Mouse (Mus musculus) midbrain, embryonic 13.5 days (tissue): ENCODE measurements around the gene Ifna4. TPM values are rescaled to one million over a fixed set of nuclear protein-coding genes. Genes with fewer than 3 reads are reported as not detected.
"Not testable (repeated sequence)": the region's sequence is repeated elsewhere in the genome, so short reads cannot be mapped to it uniquely, and the experiment has no call there.

Source experiments
- ATAC-seq: fragments of 200-750 bp; cut with Nextera tagmentation; 2 replicates; pipeline ENCODE4 v1.8.0; 2017; ENCODE audit warnings: mild to moderate bottlenecking, moderate TSS enrichment, moderate library complexity
- H3K27ac ChIP-seq: fragments of 300-500 bp; sonication (generic); 2 replicates; pipeline ENCODE4 v1.5.1; 2015; ENCODE audit warnings: inconsistent platforms, mild to moderate bottlenecking, moderate library complexity
- H3K27me3 ChIP-seq: fragments of 300-500 bp; sonication (generic); 2 replicates; pipeline ENCODE4 v1.6.1; 2015; ENCODE audit warnings: mild to moderate bottlenecking, inconsistent platforms
- H3K36me3 ChIP-seq: fragments of 300-500 bp; sonication (generic); 2 replicates; pipeline ENCODE4 v1.6.1; 2015; ENCODE audit warnings: mild to moderate bottlenecking, inconsistent platforms
- H3K4me1 ChIP-seq: fragments of 300-500 bp; sonication (generic); replicated peaks from 2 replicates; pipeline ENCODE4 v1.6.1; 2015; ENCODE audit warnings: inconsistent platforms
- H3K4me2 ChIP-seq: fragments of 300-500 bp; sonication (generic); replicated peaks from 2 replicates; pipeline ENCODE4 v1.6.1; 2015; ENCODE audit warnings: moderate library complexity, mild to moderate bottlenecking, inconsistent platforms
- H3K4me3 ChIP-seq: fragments of 300-500 bp; sonication (generic); replicated peaks from 2 replicates; pipeline ENCODE4 v1.5.1; 2015; ENCODE audit warnings: mild to moderate bottlenecking, inconsistent platforms
- H3K9ac ChIP-seq: fragments of 300-500 bp; sonication (generic); replicated peaks from 2 replicates; pipeline ENCODE4 v1.6.1; 2015; ENCODE audit warnings: mild to moderate bottlenecking, inconsistent platforms
- H3K9me3 ChIP-seq: fragments of 300-500 bp; sonication (generic); 2 replicates; pipeline ENCODE4 v1.6.1; 2016; ENCODE audit warnings: mild to moderate bottlenecking, inconsistent platforms
- WGBS: fragments of 180-500 bp; shearing (Covaris S2); methylation state at CpG from one replicate; pipeline ENCODE4 v1.1.7; 2015; 5-methylcytosine and 5-hydroxymethylcytosine counted together
- polyA plus RNA-seq: library from polyadenylated mRNA; unstranded; fragments of >200 nt; fragmentation: Nextera tagmentation; extraction: Ambion mirVana; gene quantifications from 2 replicates; pipeline ENCODE4 v1.2.1, GENCODE M21; 2015

Ifna4 gene
- polyA plus RNA-seq, 1 experiment from 2014 or later, result not detected

DNA sequence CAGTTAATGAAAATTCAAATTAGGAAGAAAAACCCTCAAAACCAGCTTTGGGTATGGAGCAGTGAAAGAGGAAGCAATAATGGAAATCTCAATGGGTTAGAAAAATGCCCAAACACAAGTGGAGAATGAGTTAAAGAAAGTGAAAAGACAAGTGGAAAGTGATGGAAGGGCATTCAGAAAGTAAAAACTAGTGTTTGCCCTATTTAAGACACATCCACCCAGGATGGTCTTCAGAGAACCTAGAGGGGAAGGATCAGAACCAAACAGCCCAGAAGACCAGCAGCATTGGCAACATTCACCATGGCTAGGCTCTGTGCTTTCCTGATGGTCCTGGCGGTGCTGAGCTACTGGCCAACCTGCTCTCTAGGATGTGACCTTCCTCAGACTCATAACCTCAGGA, 6.4 kb upstream of the Ifna4 start, which contains the start of gene Ifna5:
Gene Ifna5 (plus strand): TSS at position 301 of the 400 bp plus-strand sequence.
- H3K27me3 ChIP-seq, H3K27ac ChIP-seq, H3K4me1 ChIP-seq, H3K4me2 ChIP-seq, ATAC-seq, H3K4me3 ChIP-seq, H3K9ac ChIP-seq, H3K36me3 ChIP-seq, H3K9me3 ChIP-seq: not testable (repeated sequence)
- WGBS, result 81% methylated on average over 1 of the region's 1 CpGs

DNA sequence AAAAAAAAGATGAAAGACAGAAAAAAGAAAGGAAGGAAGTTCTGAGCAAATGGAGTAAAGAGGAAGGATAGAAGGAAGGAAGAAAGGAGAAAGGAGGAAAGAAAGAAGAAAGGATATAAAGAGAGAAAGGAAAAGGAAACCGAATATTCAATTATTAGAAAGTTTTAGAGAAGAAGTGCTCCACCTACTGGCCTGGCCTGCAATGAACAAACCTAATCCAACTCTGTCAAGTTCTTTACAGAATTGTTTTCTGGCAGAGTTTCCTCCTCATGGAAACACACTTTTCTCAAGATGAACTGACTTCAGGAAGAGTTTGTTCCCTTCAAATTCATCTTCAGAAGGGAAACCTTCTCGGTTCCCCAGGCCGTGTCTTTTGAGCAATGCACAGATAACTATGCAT, 2.8 kb upstream of the Ifna4 start:
- no peak overlapping the region for H3K4me3 ChIP-seq
- H3K27ac ChIP-seq, result no peak overlapping the region
- 53% methylated on average over 3 of the region's 3 CpGs for WGBS
- H3K4me1 ChIP-seq, result no peaks in the 10 kb centered on the region
- H3K9me3 ChIP-seq, result no peaks in the 10 kb centered on the region
- H3K4me2 ChIP-seq, result no peak overlapping the region
- H3K9ac ChIP-seq, result no peak overlapping the region
- no peaks in the 10 kb centered on the region for H3K27me3 ChIP-seq
- no peaks in the 10 kb centered on the region for H3K36me3 ChIP-seq
- no peak for ATAC-seq

DNA sequence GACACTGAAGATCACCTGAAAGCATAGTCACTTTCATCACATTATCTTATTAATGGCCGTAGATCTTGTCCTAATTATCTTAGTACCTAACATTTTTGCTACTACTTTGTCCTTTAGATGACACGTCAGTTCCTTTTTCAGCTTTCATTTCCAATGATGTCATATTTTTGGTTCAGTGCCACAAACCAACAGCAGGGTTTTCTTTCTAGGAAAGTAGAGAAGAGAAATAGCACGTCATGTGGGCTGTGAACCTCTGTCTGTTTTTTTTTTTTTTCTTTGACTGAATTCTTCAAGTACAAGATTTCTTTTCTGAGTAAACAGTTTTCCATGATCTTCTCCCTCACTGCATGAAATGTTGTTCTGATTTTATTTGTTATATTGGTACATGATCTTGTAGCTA, 1.6 kb upstream of the Ifna4 start:
- H3K9ac ChIP-seq, result no peak overlapping the region
- no peak overlapping the region for H3K4me3 ChIP-seq
- H3K4me1 ChIP-seq, result no peaks in the 10 kb centered on the region
- no peaks in the 10 kb centered on the region for H3K36me3 ChIP-seq
- H3K4me2 ChIP-seq, result no peak overlapping the region
- no peak for ATAC-seq
- no peak overlapping the region for H3K27ac ChIP-seq
- H3K27me3 ChIP-seq, result no peaks in the 10 kb centered on the region
- 87% methylated on average over 3 of the region's 3 CpGs for WGBS
- no peaks in the 10 kb centered on the region for H3K9me3 ChIP-seq

DNA sequence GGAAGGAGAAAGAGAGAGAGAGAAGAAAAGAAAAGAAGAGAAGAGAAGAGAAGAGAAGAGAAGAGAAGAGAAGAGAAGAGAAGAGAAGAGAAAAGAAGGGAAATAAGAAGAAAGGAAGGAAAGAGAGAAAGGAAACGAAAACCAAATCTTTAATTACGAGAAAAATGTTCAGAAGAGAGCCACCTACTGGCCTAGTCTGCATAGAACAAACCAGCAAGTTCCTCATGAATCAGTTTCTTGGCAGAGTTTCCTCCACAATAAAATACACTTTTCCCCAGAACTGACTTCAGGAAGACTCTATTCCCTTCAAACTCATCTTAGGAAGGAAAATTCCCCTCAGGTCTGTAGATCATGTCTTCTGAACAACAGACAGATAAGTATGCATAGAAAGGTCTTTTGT, 3.7 kb downstream of the Ifna4 start:
- Histone ChIP-seq H3K27me3 (no peaks in the 10 kb centered on the region), H3K4me3 (no peak overlapping the region), H3K4me2 (no peak overlapping the region), H3K36me3 (no peaks in the 10 kb centered on the region), H3K27ac (no peak overlapping the region), H3K4me1 (no peaks in the 10 kb centered on the region), H3K9me3 (no peaks in the 10 kb centered on the region), H3K9ac (no peak overlapping the region)
- WGBS, result 76% methylated on average over 2 of the region's 2 CpGs
- ATAC-seq, result no peak

DNA sequence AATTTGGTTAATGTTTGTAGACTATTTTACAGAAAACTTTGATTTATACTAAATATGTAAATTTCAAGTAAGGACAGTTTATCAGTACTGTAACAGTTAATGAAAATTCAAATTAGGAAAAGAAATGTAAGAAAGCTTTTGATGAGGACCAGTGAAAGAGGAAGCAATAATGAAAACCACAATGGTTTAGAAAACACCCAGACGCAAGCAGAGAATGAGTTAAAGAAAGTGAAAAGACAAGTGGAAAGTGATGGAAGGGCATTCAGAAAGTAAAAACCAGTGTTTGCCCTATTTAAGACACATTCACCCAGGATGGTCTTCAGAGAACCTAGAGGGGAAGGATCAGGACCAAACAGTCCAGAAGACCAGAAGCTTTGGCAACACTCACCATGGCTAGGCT, 8.0 kb downstream of the Ifna4 start, which contains the start of gene Ifna1:
Gene Ifna1 (plus strand): TSS at position 390 of the 400 bp plus-strand sequence.
- no peak within 1 kb of the TSS for H3K4me3 ChIP-seq
- H3K27me3 ChIP-seq, result no peaks in the 10 kb centered on the region
- H3K9me3 ChIP-seq, result no peaks in the 10 kb centered on the region
- H3K4me1 ChIP-seq, result 0 out of 2 replicates have a peak, but pooled peaks cover 2% of the 10 kb centered on the region
- H3K27ac ChIP-seq, result no peak within 1 kb of the TSS
- H3K9ac ChIP-seq, result no peak within 1 kb of the TSS
- no peaks in the 10 kb centered on the region for H3K36me3 ChIP-seq
- WGBS, result 76% methylated on average over 1 of the region's 1 CpGs
- ATAC-seq, result no peak
- H3K4me2 ChIP-seq, result no peak within 1 kb of the TSS

GRCm38 (mm10) chr4:88851026-88851763, 9.5 kb downstream of the Ifna4 start:
- Histone ChIP-seq H3K9me3 (no peaks in the 10 kb centered on the region), H3K9ac (no peak overlapping the region), H3K4me3 (no peak overlapping the region), H3K4me1 (0 out of 2 replicates have a peak, but pooled peaks cover 2% of the 10 kb centered on the region), H3K27me3 (no peaks in the 10 kb centered on the region), H3K36me3 (no peaks in the 10 kb centered on the region), H3K4me2 (no peak overlapping the region), H3K27ac (no peak overlapping the region)
- 16% methylated on average over 4 of the region's 4 CpGs for WGBS
- ATAC-seq, result peak; percentile 48; the same call in 1 of the 2 replicates

DNA sequence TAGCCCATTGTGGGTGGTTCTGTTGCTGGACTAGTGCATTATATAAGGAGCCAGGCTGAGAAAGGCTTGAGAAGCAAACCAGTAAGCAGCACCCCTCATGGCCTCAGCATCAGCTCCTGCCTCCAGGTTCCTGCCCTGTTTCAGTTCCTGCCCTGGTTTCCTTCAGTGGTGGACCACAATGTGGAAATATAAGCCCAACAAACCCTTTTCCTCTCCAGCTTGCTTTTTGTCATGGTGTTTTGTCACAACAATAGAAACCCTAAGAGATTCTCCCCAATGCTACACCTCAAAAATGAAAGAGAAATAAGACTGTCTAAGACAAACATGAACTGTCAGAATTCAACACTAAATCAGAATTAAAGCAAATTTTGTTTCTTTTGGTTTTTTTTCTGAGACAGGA, 17.6 kb downstream of the Ifna4 start:
- Histone ChIP-seq H3K27ac (no peak overlapping the region), H3K9me3 (no peaks in the 10 kb centered on the region), H3K4me1 (peaks cover 6% of the 10 kb centered on the region), H3K4me2 (no peak overlapping the region), H3K9ac (no peak overlapping the region), H3K36me3 (no peaks in the 10 kb centered on the region), H3K27me3 (peaks cover 5% of the 10 kb centered on the region; the same call in 1 of the 2 replicates), H3K4me3 (no peak overlapping the region)
- ATAC-seq, result no peak

GRCm38 (mm10) chr4:88863309-88863708, 21.6 kb downstream of the Ifna4 start:
- no peak overlapping the region for H3K4me2 ChIP-seq
- no peak overlapping the region for H3K4me3 ChIP-seq
- ATAC-seq, result no peak
- no peaks in the 10 kb centered on the region for H3K36me3 ChIP-seq
- peaks cover 24% of the 10 kb centered on the region for H3K27me3 ChIP-seq
- no peak overlapping the region for H3K9ac ChIP-seq
- H3K9me3 ChIP-seq, result no peaks in the 10 kb centered on the region
- WGBS, result 3% methylated on average over 7 of the region's 7 CpGs
- peaks cover 12% of the 10 kb centered on the region for H3K4me1 ChIP-seq
- no peak overlapping the region for H3K27ac ChIP-seq

- 76% methylated on average over 9 of the region's 9 CpGs for WGBS
- no peak overlapping the region for H3K4me2 ChIP-seq
These were observed 22.9 kb downstream of the Ifna4 start for GRCm38 (mm10) chr4:88864599-88864998.

GRCm38 (mm10) chr4:88865011-88865569, 23.4 kb downstream of the Ifna4 start:
- Histone ChIP-seq H3K27ac (no peak overlapping the region), H3K4me2 (no peak overlapping the region), H3K9ac (no peak overlapping the region), H3K9me3 (no peaks in the 10 kb centered on the region), H3K27me3 (peaks cover 29% of the 10 kb centered on the region), H3K4me3 (no peak overlapping the region), H3K4me1 (peaks cover 12% of the 10 kb centered on the region), H3K36me3 (no peaks in the 10 kb centered on the region)
- ATAC-seq, result no peak
- 58% methylated on average over 6 of the region's 6 CpGs for WGBS

More at GRCm38 (mm10) chr4:88864599-88864998, 22.9 kb downstream of the Ifna4 start:
- Histone ChIP-seq H3K9me3 (no peaks in the 10 kb centered on the region), H3K27me3 (peaks cover 29% of the 10 kb centered on the region), H3K4me3 (no peak overlapping the region), H3K4me1 (peaks cover 12% of the 10 kb centered on the region), H3K36me3 (no peaks in the 10 kb centered on the region), H3K27ac (no peak overlapping the region), H3K9ac (no peak overlapping the region)
- ATAC-seq, result no peak

DNA sequence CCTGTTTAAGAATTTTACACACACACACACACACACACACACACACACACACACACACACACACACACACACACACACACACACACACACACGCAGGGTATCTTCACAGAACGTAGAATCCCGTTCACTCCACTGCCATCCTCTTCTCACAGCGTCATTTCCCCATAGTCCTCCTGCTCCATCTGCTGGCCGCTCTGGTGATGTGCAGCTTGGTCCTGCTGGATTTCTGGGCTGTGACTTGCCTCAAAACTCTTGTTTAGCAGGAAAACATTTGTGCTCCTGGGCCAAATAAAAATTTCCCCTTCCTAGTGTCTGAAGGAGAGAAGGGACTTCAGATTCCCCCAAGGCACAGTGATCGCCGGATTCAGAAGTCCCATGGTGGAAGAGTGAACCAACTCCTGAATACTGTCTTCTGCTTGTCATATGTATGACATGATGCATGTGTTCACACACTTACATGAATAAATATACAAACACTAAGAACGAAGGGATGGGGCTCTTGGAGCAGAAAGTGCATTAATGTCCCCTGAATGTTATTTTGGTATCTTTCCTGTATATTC, 25.8 kb downstream of the Ifna4 start:
- no peaks in the 10 kb centered on the region for H3K9me3 ChIP-seq
- ATAC-seq, result peak; percentile 70
- no peaks in the 10 kb centered on the region for H3K36me3 ChIP-seq
- peak overlapping the region; percentile 90 for H3K4me2 ChIP-seq
- peak overlapping the region; percentile 52 for H3K4me3 ChIP-seq
- H3K27me3 ChIP-seq, result peaks cover 37% of the 10 kb centered on the region
- H3K27ac ChIP-seq, result no peak overlapping the region
- under 1% methylated on average over 8 of the region's 8 CpGs for WGBS
- H3K4me1 ChIP-seq, result peaks cover 12% of the 10 kb centered on the region
- peak overlapping the region; percentile 59; the same call in 1 of the 2 replicates for H3K9ac ChIP-seq
